Mouse (Mus musculus) embryonic facial prominence, embryonic 12.5 days (tissue): ENCODE data around the gene Itga7. TPM values are rescaled to one million over a fixed set of nuclear protein-coding genes. Genes with fewer than 3 reads are reported as not detected.

Source experiments
- polyA plus RNA-seq: library from polyadenylated mRNA; unstranded; fragments of >200 nt; fragmentation: Nextera tagmentation; extraction: Ambion mirVana; gene quantifications from 2 replicates; pipeline ENCODE4 v1.2.1, GENCODE M21; 2016

The Itga7 gene
- polyA plus RNA-seq, 1 experiment from 2014 or later: 5.2 TPM

Other genes starting within 250 kb of the Itga7 start
- gene Rab5b, start 237.6 kb upstream of the Itga7 start, polyA plus RNA-seq: 80.0 and 85.6 TPM in 2 replicates
- gene Pmel, start 229.6 kb upstream of the Itga7 start, polyA plus RNA-seq: 26.3 and 48.0 TPM in 2 replicates
- gene Cdk2, start 228.8 kb upstream of the Itga7 start, polyA plus RNA-seq: 134 and 143 TPM in 2 replicates
- 9.3 and 10.4 TPM in 2 replicates for gene Dgka, start 189.0 kb upstream of the Itga7 start, polyA plus RNA-seq
- gene Pym1, start 185.9 kb upstream of the Itga7 start, polyA plus RNA-seq: 48.9 and 53.1 TPM in 2 replicates
- gene Mmp19, start 142.9 kb upstream of the Itga7 start, polyA plus RNA-seq: 0.42 and 0.93 TPM in 2 replicates
- gene Dnajc14, start 129.8 kb upstream of the Itga7 start, polyA plus RNA-seq: 55.6 and 60.5 TPM in 2 replicates
- gene Tmem198b, start 129.4 kb upstream of the Itga7 start, polyA plus RNA-seq: 24.8 and 25.7 TPM in 2 replicates
- gene Sarnp, start 116.5 kb upstream of the Itga7 start, polyA plus RNA-seq: 227 and 230 TPM in 2 replicates
- 31.5 and 35.5 TPM in 2 replicates for gene Ormdl2, start 112.2 kb upstream of the Itga7 start, polyA plus RNA-seq
- 10.8 and 11.9 TPM in 2 replicates for gene Gdf11, start 42.1 kb upstream of the Itga7 start, polyA plus RNA-seq
- 459 and 465 TPM in 2 replicates for gene Cd63, start 32.8 kb upstream of the Itga7 start, polyA plus RNA-seq
- gene Rdh5, start 10.9 kb upstream of the Itga7 start, polyA plus RNA-seq: 14.2 and 14.7 TPM in 2 replicates
- gene Bloc1s1, start 9.8 kb upstream of the Itga7 start, polyA plus RNA-seq: 210 and 215 TPM in 2 replicates
- gene Mettl7b, start 27.2 kb downstream of the Itga7 start, polyA plus RNA-seq: 0.13 TPM in 1 of 2 replicates, not detected in the other
- not detected in 2 replicates for gene Olfr9, start 55.6 kb downstream of the Itga7 start, polyA plus RNA-seq
- not detected in 2 replicates for gene Olfr763, start 77.0 kb downstream of the Itga7 start, polyA plus RNA-seq
- not detected in 2 replicates for gene Olfr764-ps1, start 106.1 kb downstream of the Itga7 start, polyA plus RNA-seq
- not detected in 2 replicates for gene Olfr765, start 116.2 kb downstream of the Itga7 start, polyA plus RNA-seq
- gene Olfr766-ps1, start 135.2 kb downstream of the Itga7 start, polyA plus RNA-seq: not detected in 2 replicates
- gene Olfr767, start 149.1 kb downstream of the Itga7 start, polyA plus RNA-seq: not detected in 2 replicates
- gene Olfr768, start 165.6 kb downstream of the Itga7 start, polyA plus RNA-seq: not detected in 2 replicates
- gene Olfr769, start 184.0 kb downstream of the Itga7 start, polyA plus RNA-seq: not detected in 2 replicates
- gene Olfr770, start 205.2 kb downstream of the Itga7 start, polyA plus RNA-seq: not detected in 2 replicates
- not detected in 2 replicates for gene Olfr771, start 230.9 kb downstream of the Itga7 start, polyA plus RNA-seq
- gene Olfr772, start 244.1 kb downstream of the Itga7 start, polyA plus RNA-seq: not detected in 2 replicates